Mouse (Mus musculus) hindbrain, embryonic 12.5 days (tissue): ENCODE measurements at regions not wholly inside any gene's neighbourhood (a gene's known extent, or its start where the extent isn't known, plus 50 kb on each side); places are given as distances from the start of the nearest gene placed in this dataset.

Source experiments
- ATAC-seq: fragments of 200-750 bp; cut with Nextera tagmentation; 2 replicates; pipeline ENCODE4 v1.8.0; 2017; ENCODE audit warnings: moderate TSS enrichment; ENCODE audit not compliant: low FRiP score
- H3K27ac ChIP-seq: fragments of 300-500 bp; sonication (generic); 2 replicates; pipeline ENCODE4 v1.5.1; 2016; ENCODE audit warnings: mild to moderate bottlenecking
- H3K27me3 ChIP-seq: fragments of 300-500 bp; sonication (generic); 2 replicates; pipeline ENCODE4 v1.6.1; 2016; ENCODE audit warnings: mild to moderate bottlenecking
- H3K36me3 ChIP-seq: fragments of 300-500 bp; sonication (generic); 2 replicates; pipeline ENCODE4 v1.6.1; 2016; ENCODE audit warnings: mild to moderate bottlenecking
- H3K4me1 ChIP-seq: fragments of 300-500 bp; sonication (generic); 2 replicates; pipeline ENCODE4 v1.6.1; 2016
- H3K4me2 ChIP-seq: fragments of 300-500 bp; sonication (generic); replicated peaks from 2 replicates; pipeline ENCODE4 v1.6.1; 2016; ENCODE audit warnings: mild to moderate bottlenecking
- H3K4me3 ChIP-seq: fragments of 300-500 bp; sonication (generic); 2 replicates; pipeline ENCODE4 v1.5.1; 2016; ENCODE audit warnings: mild to moderate bottlenecking
- H3K9ac ChIP-seq: fragments of 300-500 bp; sonication (generic); 2 replicates; pipeline ENCODE4 v1.6.1; 2016; ENCODE audit warnings: mild to moderate bottlenecking, moderate library complexity
- H3K9me3 ChIP-seq: fragments of 300-500 bp; sonication (generic); replicated peaks from 2 replicates; pipeline ENCODE4 v1.6.1; 2016; ENCODE audit warnings: mild to moderate bottlenecking
- whole genome bisulfite sequencing: fragments of 180-500 bp; shearing (Covaris S2); methylation state at CpG from one replicate; pipeline ENCODE4 v1.1.7; 2016; 5-methylcytosine and 5-hydroxymethylcytosine counted together

- Histone ChIP-seq H3K27me3 (no peaks in the 10 kb centered on the region), H3K36me3 (no peaks in the 10 kb centered on the region), H3K4me1 (no peaks in the 10 kb centered on the region), H3K9ac (no peak overlapping the region), H3K27ac (no peak overlapping the region), H3K4me3 (no peak overlapping the region), H3K9me3 (0 out of 2 replicates have a peak, but pooled peaks cover 5% of the 10 kb centered on the region), H3K4me2 (no peak overlapping the region)
- no peak for ATAC-seq
- 67% methylated on average over 3 of the region's 3 CpGs for WGBS
Measured at GRCm38 (mm10) chr12:25177827-25178226, 80.9 kb upstream of the Id2 start.

- Histone ChIP-seq H3K4me2 (no peak overlapping the region), H3K27ac (no peak overlapping the region), H3K27me3 (no peaks in the 10 kb centered on the region), H3K4me1 (no peaks in the 10 kb centered on the region), H3K9me3 (0 out of 2 replicates have a peak, but pooled peaks cover 5% of the 10 kb centered on the region), H3K36me3 (no peaks in the 10 kb centered on the region), H3K4me3 (no peak overlapping the region), H3K9ac (no peak overlapping the region)
- ATAC-seq: no peak
- 88% methylated on average over 3 of the region's 3 CpGs for WGBS
Measured at GRCm38 (mm10) chr12:25176565-25176964, 79.6 kb upstream of the Id2 start.

- H3K4me3 ChIP-seq: no peak overlapping the region
- no peak overlapping the region for H3K4me2 ChIP-seq
- no peaks in the 10 kb centered on the region for H3K36me3 ChIP-seq
- no peak for ATAC-seq
- H3K9me3 ChIP-seq: no peaks in the 10 kb centered on the region
- 73% methylated on average over 6 of the region's 6 CpGs for WGBS
- no peaks in the 10 kb centered on the region for H3K27me3 ChIP-seq
- no peak overlapping the region for H3K27ac ChIP-seq
- H3K4me1 ChIP-seq: no peaks in the 10 kb centered on the region
- H3K9ac ChIP-seq: no peak overlapping the region
Measured at GRCm38 (mm10) chr12:25173064-25173463, 76.1 kb upstream of the Id2 start.

GRCm38 (mm10) chr12:25172450-25172849, 75.5 kb upstream of the Id2 start:
- no peaks in the 10 kb centered on the region for H3K36me3 ChIP-seq
- H3K9ac ChIP-seq: no peak overlapping the region
- H3K4me2 ChIP-seq: no peak overlapping the region
- no peak overlapping the region for H3K27ac ChIP-seq
- WGBS: 85% methylated on average over 4 of the region's 4 CpGs
- H3K9me3 ChIP-seq: no peaks in the 10 kb centered on the region
- no peak for ATAC-seq
- H3K4me3 ChIP-seq: no peak overlapping the region
- no peaks in the 10 kb centered on the region for H3K27me3 ChIP-seq
- peaks cover 3% of the 10 kb centered on the region; the same call in 1 of the 2 replicates for H3K4me1 ChIP-seq

- no peak overlapping the region for H3K4me3 ChIP-seq
- H3K4me1 ChIP-seq: peaks cover 4% of the 10 kb centered on the region; the same call in 1 of the 2 replicates
- H3K9me3 ChIP-seq: no peaks in the 10 kb centered on the region
- no peak overlapping the region for H3K9ac ChIP-seq
- ATAC-seq: no peak
- H3K36me3 ChIP-seq: no peaks in the 10 kb centered on the region
- no peak overlapping the region for H3K27ac ChIP-seq
- H3K4me2 ChIP-seq: no peak overlapping the region
- H3K27me3 ChIP-seq: peaks cover 5% of the 10 kb centered on the region
- WGBS: 81% methylated on average over 3 of the region's 3 CpGs
Measured at GRCm38 (mm10) chr12:25169611-25170010, 72.7 kb upstream of the Id2 start.

GRCm38 (mm10) chr12:25168213-25168545, 71.2 kb upstream of the Id2 start:
- H3K4me1 ChIP-seq: peaks cover 13% of the 10 kb centered on the region
- H3K4me3 ChIP-seq: no peak overlapping the region
- H3K9me3 ChIP-seq: no peaks in the 10 kb centered on the region
- no peak overlapping the region for H3K9ac ChIP-seq
- WGBS: 86% methylated on average over 5 of the region's 5 CpGs
- H3K4me2 ChIP-seq: no peak overlapping the region
- H3K27me3 ChIP-seq: peaks cover 5% of the 10 kb centered on the region
- no peak overlapping the region for H3K27ac ChIP-seq
- H3K36me3 ChIP-seq: no peaks in the 10 kb centered on the region
- no peak for ATAC-seq

GRCm38 (mm10) chr12:25167504-25168212, 70.7 kb upstream of the Id2 start:
- H3K4me1 ChIP-seq: peaks cover 15% of the 10 kb centered on the region
- no peak overlapping the region for H3K9ac ChIP-seq
- H3K36me3 ChIP-seq: no peaks in the 10 kb centered on the region
- H3K27me3 ChIP-seq: peaks cover 5% of the 10 kb centered on the region
- ATAC-seq: no peak
- no peaks in the 10 kb centered on the region for H3K9me3 ChIP-seq
- no peak overlapping the region for H3K4me2 ChIP-seq
- H3K27ac ChIP-seq: no peak overlapping the region
- H3K4me3 ChIP-seq: no peak overlapping the region
- 67% methylated on average over 12 of the region's 12 CpGs for WGBS

- no peaks in the 10 kb centered on the region for H3K9me3 ChIP-seq
- no peak for ATAC-seq
Measured at GRCm38 (mm10) chr12:25166525-25166924, 69.6 kb upstream of the Id2 start.

GRCm38 (mm10) chr12:25165650-25166049, 68.7 kb upstream of the Id2 start:
- peaks cover 5% of the 10 kb centered on the region for H3K27me3 ChIP-seq
- H3K27ac ChIP-seq: no peak overlapping the region
- H3K9me3 ChIP-seq: no peaks in the 10 kb centered on the region
- H3K9ac ChIP-seq: no peak overlapping the region
- ATAC-seq: no peak
- 87% methylated on average over 3 of the region's 3 CpGs for WGBS
- H3K4me1 ChIP-seq: peaks cover 15% of the 10 kb centered on the region
- H3K36me3 ChIP-seq: no peaks in the 10 kb centered on the region
- H3K4me2 ChIP-seq: no peak overlapping the region
- H3K4me3 ChIP-seq: no peak overlapping the region

More at GRCm38 (mm10) chr12:25166525-25166924, 69.6 kb upstream of the Id2 start:
- WGBS: 70% methylated on average over 2 of the region's 2 CpGs
- Histone ChIP-seq H3K27me3 (peaks cover 5% of the 10 kb centered on the region), H3K9ac (no peak overlapping the region), H3K4me2 (no peak overlapping the region), H3K27ac (no peak overlapping the region), H3K36me3 (no peaks in the 10 kb centered on the region), H3K4me3 (no peak overlapping the region), H3K4me1 (peaks cover 15% of the 10 kb centered on the region)

- Histone ChIP-seq H3K4me3 (no peak overlapping the region), H3K9ac (no peak overlapping the region), H3K27me3 (peaks cover 5% of the 10 kb centered on the region), H3K4me1 (peaks cover 15% of the 10 kb centered on the region), H3K9me3 (no peaks in the 10 kb centered on the region), H3K4me2 (no peak overlapping the region), H3K27ac (no peak overlapping the region), H3K36me3 (no peaks in the 10 kb centered on the region)
- 81% methylated on average over 1 of the region's 1 CpGs for WGBS
- ATAC-seq: no peak
Measured at GRCm38 (mm10) chr12:25164724-25165123, 67.8 kb upstream of the Id2 start.

GRCm38 (mm10) chr12:25163541-25163940, 66.6 kb upstream of the Id2 start:
- H3K9me3 ChIP-seq: no peaks in the 10 kb centered on the region
- peaks cover 5% of the 10 kb centered on the region for H3K27me3 ChIP-seq
- no peaks in the 10 kb centered on the region for H3K36me3 ChIP-seq
- no peak overlapping the region for H3K27ac ChIP-seq
- H3K4me2 ChIP-seq: no peak overlapping the region
- H3K9ac ChIP-seq: no peak overlapping the region
- 23% methylated on average over 6 of the region's 6 CpGs for WGBS
- ATAC-seq: no peak
- H3K4me1 ChIP-seq: peaks cover 15% of the 10 kb centered on the region
- H3K4me3 ChIP-seq: no peak overlapping the region

- peaks cover 15% of the 10 kb centered on the region for H3K4me1 ChIP-seq
- no peak overlapping the region for H3K4me2 ChIP-seq
- H3K36me3 ChIP-seq: no peaks in the 10 kb centered on the region
- no peak overlapping the region for H3K4me3 ChIP-seq
- peaks cover 5% of the 10 kb centered on the region for H3K27me3 ChIP-seq
- H3K9me3 ChIP-seq: no peaks in the 10 kb centered on the region
- no peak for ATAC-seq
- 56% methylated on average over 6 of the region's 6 CpGs for WGBS
- no peak overlapping the region for H3K27ac ChIP-seq
- no peak overlapping the region for H3K9ac ChIP-seq
Measured at GRCm38 (mm10) chr12:25162843-25163242, 65.9 kb upstream of the Id2 start.

GRCm38 (mm10) chr12:25161939-25162338, 65.0 kb upstream of the Id2 start:
- peaks cover 5% of the 10 kb centered on the region for H3K27me3 ChIP-seq
- no peaks in the 10 kb centered on the region for H3K9me3 ChIP-seq
- H3K4me1 ChIP-seq: peaks cover 11% of the 10 kb centered on the region
- H3K9ac ChIP-seq: no peak overlapping the region
- H3K4me3 ChIP-seq: no peak overlapping the region
- no peak overlapping the region for H3K4me2 ChIP-seq
- H3K27ac ChIP-seq: no peak overlapping the region
- no peaks in the 10 kb centered on the region for H3K36me3 ChIP-seq
- WGBS: 82% methylated on average over 6 of the region's 6 CpGs
- no peak for ATAC-seq
